Mouse (Mus musculus) small intestine, adult 2 months (tissue): ENCODE measurements around the gene Gabrp.

Experiments
- CTCF ChIP-seq: fragments of 200-500 bp; IDR thresholded peaks from 2 replicates; pipeline ENCODE4 v1.5.1; 2012; ENCODE audit warnings: low read depth, mild to moderate bottlenecking, control low read depth, inconsistent platforms, low read length, moderate library complexity, mixed read lengths; ENCODE audit not compliant: insufficient replicate concordance, insufficient read length; ENCODE audit errors: extremely low read depth
- POLR2A ChIP-seq: fragments of 200-500 bp; IDR thresholded peaks from 2 replicates; pipeline ENCODE4 v1.6.1; 2012; ENCODE audit warnings: low read depth, mild to moderate bottlenecking, control low read depth, inconsistent platforms, low read length, moderate library complexity

DNA sequence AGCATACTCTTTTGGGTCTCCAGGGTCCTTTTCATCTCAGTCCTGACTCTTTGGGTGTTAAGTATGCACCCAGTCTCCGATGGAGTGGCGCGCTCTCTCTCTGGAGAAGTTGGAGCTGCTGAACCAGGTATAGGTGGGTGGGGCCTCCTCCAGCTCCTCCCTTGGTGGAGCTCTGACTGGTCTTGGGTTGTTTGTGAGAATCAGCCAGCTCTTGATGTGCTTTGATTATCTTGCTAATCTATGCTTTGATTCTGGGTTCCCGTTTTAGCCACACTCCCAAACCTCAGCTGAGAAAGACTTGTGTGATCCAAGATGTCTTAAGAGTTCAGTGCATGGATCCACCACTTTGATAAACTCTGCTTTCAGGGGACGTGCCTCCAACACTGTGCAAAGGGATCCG is at the start of gene Gabrp:
- TF ChIP-seq POLR2A: no peak
- no peak for TF ChIP-seq CTCF
